Mouse (Mus musculus) kidney, postnatal 0 days (tissue): ENCODE results near the gene Ubfd1. TPM values are rescaled to one million over a fixed set of nuclear protein-coding genes. Genes with fewer than 3 reads are reported as not detected.

Experiments used
- ATAC-seq: fragments of 200-750 bp; cut with Nextera tagmentation; replicated peaks from 2 replicates; pipeline ENCODE4 v1.8.0; 2017; ENCODE audit warnings: low read depth, moderate number of reproducible peaks, moderate TSS enrichment, moderate library complexity; ENCODE audit not compliant: low FRiP score
- DNase-seq: peaks from one replicate; pipeline ENCODE4 v3.0.0-alpha.2; 2016; ENCODE audit warnings: low spot score
- H3K27ac ChIP-seq: fragments of 300-500 bp; sonication (generic); 2 replicates; pipeline ENCODE4 v1.5.1; 2014; ENCODE audit warnings: mild to moderate bottlenecking
- H3K27me3 ChIP-seq: fragments of 300-500 bp; sonication (generic); 2 replicates; pipeline ENCODE4 v1.6.1; 2014; ENCODE audit warnings: low read length, mixed read lengths; ENCODE audit not compliant: insufficient read depth
- H3K36me3 ChIP-seq: fragments of 300-500 bp; sonication (generic); 2 replicates; pipeline ENCODE4 v1.6.1; 2014; ENCODE audit warnings: low read length, mixed read lengths; ENCODE audit not compliant: insufficient read depth
- H3K4me1 ChIP-seq: fragments of 300-500 bp; sonication (generic); replicated peaks from 2 replicates; pipeline ENCODE4 v1.6.1; 2014; ENCODE audit warnings: antibody characterized with exemption, low read length, mixed read lengths; ENCODE audit not compliant: insufficient read depth
- H3K4me2 ChIP-seq: fragments of 300-500 bp; sonication (generic); 2 replicates; pipeline ENCODE4 v1.6.1; 2014; ENCODE audit warnings: mild to moderate bottlenecking, low read length, moderate library complexity, mixed read lengths
- H3K4me3 ChIP-seq: fragments of 300-500 bp; sonication (generic); replicated peaks from 2 replicates; pipeline ENCODE4 v1.5.1; 2014; ENCODE audit warnings: low read depth, low read length
- H3K9ac ChIP-seq: fragments of 300-500 bp; sonication (generic); 2 replicates; pipeline ENCODE4 v1.6.1; 2014; ENCODE audit warnings: low read depth, low read length
- H3K9me3 ChIP-seq: fragments of 300-500 bp; sonication (generic); replicated peaks from 2 replicates; pipeline ENCODE4 v1.6.1; 2016; ENCODE audit warnings: low read length, inconsistent platforms, mixed read lengths
- CTCF ChIP-seq: IDR thresholded peaks from 2 replicates; pipeline ENCODE4 v1.5.1; 2016; ENCODE audit warnings: antibody characterized with exemption, low read depth, mild to moderate bottlenecking, moderate library complexity
- WGBS: fragments of 180-500 bp; shearing (Covaris S2); extraction: QIAGEN DNeasy Blood & Tissue Kit; methylation state at CpG from one replicate; pipeline ENCODE4 v1.1.7; 2014; 5-methylcytosine and 5-hydroxymethylcytosine counted together
- polyA plus RNA-seq: library from polyadenylated mRNA; unstranded; fragments of >200 nt; fragmentation: Nextera tagmentation; extraction: Ambion mirVana; gene quantifications from 2 replicates; pipeline ENCODE4 v1.2.1, GENCODE M21; 2015

Gene Ubfd1
- polyA plus RNA-seq, 1 experiment from 2014 or later: 42.1 TPM

DNA sequence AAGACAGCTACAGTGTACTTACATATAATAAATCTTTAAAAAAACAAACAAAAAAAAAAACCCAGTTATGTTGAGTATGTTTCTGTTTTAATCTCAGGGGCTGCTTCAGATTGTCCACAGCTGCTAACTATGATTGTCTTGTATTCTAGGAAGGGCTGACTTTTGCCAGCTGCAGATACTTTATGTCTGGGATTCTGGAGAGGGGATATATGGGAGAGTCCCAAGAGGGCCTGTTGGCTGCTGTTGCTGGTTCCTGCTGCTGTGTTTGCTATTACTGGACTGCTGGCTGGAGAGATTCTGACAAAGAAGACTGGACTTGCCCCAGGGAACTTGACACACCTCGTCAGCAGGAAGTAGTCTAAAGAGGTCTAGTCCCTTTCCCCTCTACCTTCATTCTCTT lies 16.1 kb upstream of the Ubfd1 start:
- WGBS: 71% methylated on average over 1 of the region's 1 CpGs
- H3K27ac ChIP-seq: peak overlapping the region; percentile 16; the same call in 1 of the 2 replicates
- H3K9me3 ChIP-seq: no peaks in the 10 kb centered on the region
- peaks cover 28% of the 10 kb centered on the region for H3K36me3 ChIP-seq
- peak; percentile 75 for DNase-seq
- no peak overlapping the region for H3K4me2 ChIP-seq
- no peak for ATAC-seq
- H3K27me3 ChIP-seq: no peaks in the 10 kb centered on the region
- H3K4me1 ChIP-seq: no peaks in the 10 kb centered on the region
- no peak overlapping the region for H3K4me3 ChIP-seq
- no peak for TF ChIP-seq CTCF
- no peak overlapping the region for H3K9ac ChIP-seq

DNA sequence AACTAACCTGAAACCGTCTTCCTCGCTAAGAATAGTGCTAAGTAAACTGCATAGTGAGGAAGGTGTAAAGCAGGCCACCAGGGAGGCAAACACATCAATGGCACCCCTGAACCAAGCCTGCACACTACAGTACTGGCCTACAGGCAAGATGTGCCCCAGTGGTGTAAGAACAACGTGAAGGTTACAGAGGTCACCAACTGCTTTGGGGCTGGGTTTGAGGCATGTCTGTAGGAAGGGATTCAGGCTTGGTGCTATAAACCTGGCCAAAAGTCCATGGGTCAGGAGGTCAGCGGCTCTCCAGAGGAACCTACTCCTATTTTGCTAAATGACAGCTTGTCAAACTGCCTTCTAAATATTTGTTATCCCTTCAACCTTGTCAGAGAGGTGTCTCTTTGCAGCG lies 10.3 kb upstream of the Ubfd1 start:
- Histone ChIP-seq H3K4me1 (no peaks in the 10 kb centered on the region), H3K4me2 (no peak overlapping the region), H3K27me3 (no peaks in the 10 kb centered on the region), H3K4me3 (no peak overlapping the region), H3K9me3 (no peaks in the 10 kb centered on the region), H3K36me3 (peaks cover 19% of the 10 kb centered on the region), H3K9ac (no peak overlapping the region), H3K27ac (no peak overlapping the region)
- DNase-seq (no peak), ATAC-seq (no peak)
- no peak for TF ChIP-seq CTCF
- WGBS: 79% methylated on average over 5 of the region's 5 CpGs

GRCm38 (mm10) chr7:122065656-122066055 lies 1.3 kb upstream of the Ubfd1 start:
- ATAC-seq: no peak
- DNase-seq: no peak
- Histone ChIP-seq H3K4me3 (peak overlapping the region; percentile 97; the same call in 1 of the 2 replicates), H3K9ac (0 out of 2 replicates have a peak overlapping the region, but pooled peaks have one; percentile 92), H3K4me2 (peak overlapping the region; percentile 68; the same call in 1 of the 2 replicates), H3K4me1 (peaks cover 4% of the 10 kb centered on the region), H3K27ac (no peak overlapping the region), H3K36me3 (0 out of 2 replicates have a peak, but pooled peaks cover 15% of the 10 kb centered on the region), H3K27me3 (no peaks in the 10 kb centered on the region), H3K9me3 (no peaks in the 10 kb centered on the region)
- WGBS: 61% methylated on average over 1 of the region's 1 CpGs
- TF ChIP-seq CTCF: no peak

DNA sequence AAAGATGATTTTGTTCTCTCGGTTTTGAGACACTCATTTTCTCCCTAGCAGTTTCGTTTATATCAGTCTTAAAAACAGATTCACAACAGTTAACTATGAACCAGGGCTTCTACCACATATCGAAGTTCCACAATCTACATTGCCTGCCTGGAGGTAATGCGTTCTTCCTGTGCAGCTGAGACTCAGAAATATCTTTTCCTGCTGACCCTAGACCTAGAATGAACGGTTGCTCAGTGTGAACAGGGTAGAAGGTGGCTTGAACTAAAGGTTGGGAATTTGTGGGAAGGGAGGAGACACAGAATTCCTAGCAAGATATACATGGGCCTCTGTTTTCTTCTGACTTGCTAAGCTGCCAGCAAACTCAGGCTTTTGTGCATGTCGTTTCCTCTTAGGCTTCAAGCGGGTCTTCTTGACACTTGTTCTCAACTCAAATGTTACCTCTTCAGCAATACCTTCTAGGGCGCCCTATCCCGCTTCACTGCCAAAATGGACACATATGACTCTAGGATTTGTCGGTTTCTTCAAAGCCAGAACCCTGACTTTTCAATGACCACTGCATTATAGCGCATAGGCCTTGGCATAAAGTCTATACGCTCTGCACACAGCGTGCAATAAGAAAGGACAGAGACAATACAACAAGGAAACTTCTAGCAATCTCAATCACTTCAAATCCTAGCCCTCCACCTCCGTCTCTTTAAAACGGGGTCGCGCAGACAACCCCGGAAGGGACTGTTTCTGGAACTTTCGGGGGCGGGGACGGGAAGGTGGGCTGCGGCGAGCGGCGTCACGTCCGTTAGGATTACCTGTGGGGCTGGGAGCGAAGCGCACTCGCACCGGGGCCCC lies 652 bp upstream of the Ubfd1 start:
- TF ChIP-seq CTCF: no peak
- peak overlapping the region; percentile 68 for H3K4me2 ChIP-seq
- H3K9me3 ChIP-seq: no peaks in the 10 kb centered on the region
- H3K9ac ChIP-seq: peak overlapping the region; percentile 92
- peak overlapping the region; percentile 97 for H3K4me3 ChIP-seq
- no peaks in the 10 kb centered on the region for H3K27me3 ChIP-seq
- peak; percentile 11 for DNase-seq
- peak overlapping the region; percentile 94 for H3K27ac ChIP-seq
- WGBS: 15% methylated on average over 31 of the region's 31 CpGs
- peaks cover 4% of the 10 kb centered on the region for H3K4me1 ChIP-seq
- no peak for ATAC-seq
- H3K36me3 ChIP-seq: 0 out of 2 replicates have a peak, but pooled peaks cover 16% of the 10 kb centered on the region

GRCm38 (mm10) chr7:122067517-122068381 lies 774 bp downstream of the Ubfd1 start:
- Histone ChIP-seq H3K4me2 (peak overlapping the region; percentile 68), H3K27me3 (no peaks in the 10 kb centered on the region), H3K4me3 (peak overlapping the region; percentile 97), H3K36me3 (peaks cover 27% of the 10 kb centered on the region; the same call in 1 of the 2 replicates), H3K9ac (peak overlapping the region; percentile 92), H3K9me3 (no peaks in the 10 kb centered on the region), H3K27ac (peak overlapping the region; percentile 94), H3K4me1 (peaks cover 4% of the 10 kb centered on the region)
- TF ChIP-seq CTCF: peak; percentile 57
- ATAC-seq: no peak; the same call in 1 of the 2 replicates
- DNase-seq: peak; percentile 68
- under 1% methylated on average over 57 of the region's 58 CpGs for WGBS

GRCm38 (mm10) chr7:122074374-122074773 lies 7.4 kb downstream of the Ubfd1 start:
- Histone ChIP-seq H3K36me3 (peaks cover 66% of the 10 kb centered on the region), H3K4me1 (no peaks in the 10 kb centered on the region), H3K9ac (no peak overlapping the region), H3K4me3 (no peak overlapping the region), H3K27me3 (no peaks in the 10 kb centered on the region), H3K27ac (no peak overlapping the region), H3K9me3 (no peaks in the 10 kb centered on the region), H3K4me2 (no peak overlapping the region)
- WGBS: 85% methylated on average over 3 of the region's 3 CpGs
- ATAC-seq (no peak), DNase-seq (no peak)
- no peak for TF ChIP-seq CTCF
